Mouse (Mus musculus) urinary bladder, adult 2 months (tissue): ENCODE data around the gene Babam1. TPM values are rescaled to one million over a fixed set of nuclear protein-coding genes. Genes with fewer than 3 reads are reported as not detected.
A peak's percentile ranks its signal among the peaks of the same experiment; 100 is the strongest.
"Not testable (repeated sequence)": the region's sequence is repeated elsewhere in the genome, so short reads cannot be mapped to it uniquely, and the experiment has no call there.

Experiments
- DNase-seq: peaks from one replicate; pipeline ENCODE4 v3.0.0; 2022; ENCODE audit warnings: low spot score
- polyA plus RNA-seq: library from polyadenylated mRNA; depleted of rRNA; stranded (reverse); fragments of >200 nt; gene quantifications from 2 replicates; pipeline ENCODE4 v1.2.3, GENCODE M21; 2012; rRNA removed

The Babam1 gene
- polyA plus RNA-seq, 1 experiment, result 87.3 TPM

DNA sequence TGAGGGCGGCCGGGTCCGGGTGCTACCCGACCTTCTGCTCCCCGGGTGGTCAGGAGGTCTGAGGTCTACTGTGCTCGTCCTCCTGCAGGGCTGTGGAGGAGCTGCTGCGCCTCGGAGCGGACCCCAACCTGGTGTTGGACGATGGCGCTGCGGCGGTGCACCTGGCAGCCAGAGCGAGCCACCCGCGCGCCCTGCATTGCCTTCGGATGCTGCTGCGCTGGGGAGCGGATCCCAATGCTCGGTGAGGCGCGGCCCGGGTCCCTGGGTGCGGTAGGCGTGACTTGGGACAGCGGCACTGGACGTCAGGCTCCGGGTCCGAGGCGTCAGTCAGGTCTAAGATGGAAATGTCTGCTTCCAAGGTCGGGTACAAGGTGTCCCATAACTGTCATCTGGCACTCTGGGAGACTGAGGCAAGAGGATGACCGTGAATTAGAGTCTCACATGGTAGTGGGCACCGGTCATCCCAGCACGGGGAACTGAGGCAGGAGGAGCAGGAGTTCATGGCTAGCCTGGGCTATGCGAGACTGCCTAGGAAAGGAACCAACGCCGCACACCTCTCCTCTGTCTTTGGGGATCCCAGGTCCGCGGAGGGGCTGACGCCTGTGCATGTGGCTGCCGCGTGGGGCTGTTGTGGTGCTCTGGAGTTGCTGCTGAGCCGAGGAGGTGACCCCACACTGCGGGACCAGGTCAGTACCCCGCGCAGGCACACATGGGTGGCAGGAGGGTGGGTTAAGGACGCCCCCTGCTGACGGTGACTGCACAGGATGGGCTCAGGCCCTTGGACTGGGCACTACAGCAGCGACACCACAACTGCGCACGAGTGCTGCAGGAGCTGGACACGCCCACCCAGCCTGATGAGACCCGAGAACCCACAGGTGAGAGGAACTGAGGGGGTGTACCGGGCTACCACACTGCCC, 9.7 kb downstream of the Babam1 start:
- no peak for DNase-seq

- DNase-seq, result no peak
These were observed 10.8 kb downstream of the Babam1 start for GRCm38 (mm10) chr8:71407441-71407840.

GRCm38 (mm10) chr8:71408231-71408630, 11.6 kb downstream of the Babam1 start:
- DNase-seq, result no peak

GRCm38 (mm10) chr8:71411535-71412273, 15.0 kb downstream of the Babam1 start:
- DNase-seq, result no peak

- DNase-seq, result no peak
These were observed 25.5 kb downstream of the Babam1 start for GRCm38 (mm10) chr8:71422121-71422520.

DNA sequence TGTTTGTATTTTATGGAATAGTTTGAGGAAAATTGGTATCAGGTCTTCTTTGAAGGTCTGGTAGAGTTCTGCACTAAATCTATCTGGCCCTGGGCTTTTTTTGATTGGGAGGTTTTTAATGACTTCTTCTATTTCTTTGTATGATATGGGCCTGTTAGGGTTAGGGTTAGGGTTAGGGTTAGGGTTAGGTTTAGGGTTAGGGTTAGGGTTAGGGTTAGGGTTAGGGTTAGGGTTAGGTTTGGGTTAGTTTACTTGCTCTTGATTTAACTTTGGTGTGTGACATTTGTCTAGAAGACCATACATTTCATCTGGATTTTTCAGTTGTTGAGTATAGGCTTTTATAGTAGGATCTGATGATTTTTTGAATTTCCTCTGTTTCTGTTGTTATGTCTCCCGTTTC, 36.3 kb downstream of the Babam1 start:
- not testable (repeated sequence) for DNase-seq

DNA sequence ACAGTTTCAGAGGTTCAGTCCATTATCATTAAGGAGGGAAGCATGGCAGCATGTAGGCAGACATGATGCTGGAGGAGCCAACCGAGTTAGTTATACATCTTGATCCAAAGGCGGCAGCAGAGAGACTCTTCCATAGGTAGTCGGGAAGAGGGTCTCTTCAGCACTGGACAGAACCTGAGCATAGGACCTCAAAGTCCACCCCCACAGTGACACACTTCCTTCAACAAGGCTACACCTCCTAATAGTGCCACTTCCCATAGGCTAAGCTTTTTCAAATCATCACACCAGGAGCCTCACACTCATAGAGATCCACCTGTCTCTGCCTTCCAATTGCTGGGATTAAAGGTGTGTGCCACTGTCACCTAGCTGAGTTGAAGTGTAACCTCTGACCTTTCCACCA, 40.4 kb downstream of the Babam1 start:
- DNase-seq, result no peak

- DNase-seq, result no peak
These were observed 44.7 kb downstream of the Babam1 start for GRCm38 (mm10) chr8:71441404-71441803.

GRCm38 (mm10) chr8:71445096-71445495, 48.4 kb downstream of the Babam1 start:
- DNase-seq, result no peak

- no peak for DNase-seq
These were observed 54.7 kb downstream of the Babam1 start for GRCm38 (mm10) chr8:71451337-71451736.

DNA sequence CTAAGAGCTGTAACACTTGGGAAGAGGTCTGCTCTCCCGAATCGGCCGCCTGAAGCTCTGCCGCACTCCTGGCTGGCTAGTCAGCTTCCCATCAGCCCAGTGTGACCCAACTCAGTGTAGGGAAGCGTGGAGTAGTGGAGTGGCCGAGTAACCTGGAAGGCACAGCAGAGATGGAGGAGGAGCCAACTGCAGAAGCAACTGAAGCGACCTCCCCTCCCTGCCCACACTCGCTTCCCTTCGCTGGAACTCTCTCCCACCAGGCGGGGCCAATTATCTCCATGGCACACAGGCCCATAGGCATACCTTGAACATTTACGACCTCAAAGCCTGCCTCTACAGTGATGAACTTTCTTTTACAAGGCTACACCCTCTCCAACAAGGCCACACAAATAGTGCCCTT, 55.1 kb downstream of the Babam1 start:
- DNase-seq, result peak; percentile 10

GRCm38 (mm10) chr8:71452669-71453068, 56.0 kb downstream of the Babam1 start:
- DNase-seq, result peak; percentile 9

Other genes starting within 250 kb of the Babam1 start
- 12.4 and 23.8 TPM in 2 replicates for gene Myo9b, start 124.1 kb upstream of the Babam1 start, polyA plus RNA-seq
- 7.6 and 8.4 TPM in 2 replicates for gene Haus8, start 123.9 kb upstream of the Babam1 start, polyA plus RNA-seq
- gene Use1, start 30.0 kb upstream of the Babam1 start, polyA plus RNA-seq, result 218 and 244 TPM in 2 replicates
- gene Ocel1, start 25.6 kb upstream of the Babam1 start, polyA plus RNA-seq, result 10.3 and 12.0 TPM in 2 replicates
- gene Nr2f6, start 14.9 kb upstream of the Babam1 start, polyA plus RNA-seq, result 65.7 and 75.0 TPM in 2 replicates
- 22.0 and 23.9 TPM in 2 replicates for gene Ushbp1, start 1.1 kb upstream of the Babam1 start, polyA plus RNA-seq
- gene Ankle1, start 9.1 kb downstream of the Babam1 start, polyA plus RNA-seq, result 1.9 and 2.6 TPM in 2 replicates
- gene Abhd8, start 66.8 kb downstream of the Babam1 start, polyA plus RNA-seq, result 43.8 and 49.5 TPM in 2 replicates
- gene Mrpl34, start 68.1 kb downstream of the Babam1 start, polyA plus RNA-seq, result 38.5 and 45.3 TPM in 2 replicates
- gene Dda1, start 72.3 kb downstream of the Babam1 start, polyA plus RNA-seq, result 56.7 and 67.3 TPM in 2 replicates
- gene Ano8, start 89.1 kb downstream of the Babam1 start, polyA plus RNA-seq, result 22.1 and 23.9 TPM in 2 replicates
- gene Gtpbp3, start 91.2 kb downstream of the Babam1 start, polyA plus RNA-seq, result 21.9 and 25.5 TPM in 2 replicates
- 59.3 and 67.0 TPM in 2 replicates for gene Plvap, start 114.9 kb downstream of the Babam1 start, polyA plus RNA-seq
- gene Ccdc194, start 128.8 kb downstream of the Babam1 start, polyA plus RNA-seq, result 0.12 TPM in 2 replicates
- 110 and 117 TPM in 2 replicates for gene Bst2, start 140.6 kb downstream of the Babam1 start, polyA plus RNA-seq
- 96.1 and 115 TPM in 2 replicates for gene Mvb12a, start 146.1 kb downstream of the Babam1 start, polyA plus RNA-seq
- gene Tmem221, start 162.0 kb downstream of the Babam1 start, polyA plus RNA-seq, result 2.3 and 3.0 TPM in 2 replicates
- gene Nxnl1, start 169.7 kb downstream of the Babam1 start, polyA plus RNA-seq, result 0.01 and 0.04 TPM in 2 replicates
- gene Slc27a1, start 172.0 kb downstream of the Babam1 start, polyA plus RNA-seq, result 57.3 and 63.8 TPM in 2 replicates
- gene Pgls, start 195.3 kb downstream of the Babam1 start, polyA plus RNA-seq, result 41.7 and 60.4 TPM in 2 replicates
- 3.1 and 3.7 TPM in 2 replicates for gene Fam129c, start 200.8 kb downstream of the Babam1 start, polyA plus RNA-seq
- 124 and 144 TPM in 2 replicates for gene Colgalt1, start 214.1 kb downstream of the Babam1 start, polyA plus RNA-seq